Mouse (Mus musculus): Measurements from ENCODE around the gene Dohh. TPM values are rescaled to one million over a fixed set of nuclear protein-coding genes. Genes with fewer than 3 reads are reported as not detected.

Gene Dohh
- total and polyA plus RNA-seq, 3 experiments, result 78.2 to 131 (median 81.7) TPM

- dilution Hi-C loops (cut with MboI; ENCODE audit: extremely low pct_ligation_motif_present, extremely low pct_unique_long_range_greater_than_20kb, low sequenced_read_pairs) (no loop called here), in situ Hi-C loops (cut with MboI; ENCODE audit: low pct_ligation_motif_present, low pct_unique_long_range_greater_than_20kb, low sequenced_read_pairs) (loop anchor here (5.0 kb wide), 1 partner anchor 52 kb away; the partner anchor contains the start of genes Pip5k1c and Tjp3)
- TF ChIP-seq SMC3 (IDR thresholded peaks at IDR 0.05; ENCODE audit: low read depth, low read length) (peak; percentile 43; the same call in 1 of the 2 replicates), CTCF (conservative IDR thresholded peaks at IDR 0.05 in 1 of 2, IDR thresholded peaks at IDR 0.05 in 1 of 2; ENCODE audit: low read depth in 2 of 2, low read length in 2 of 2) (peak; percentile 13 to 63; a peak in 2 of 4 replicates), HCFC1 (IDR thresholded peaks at IDR 0.05; ENCODE audit: low read depth, low read length) (no peak), RAD21 (IDR thresholded peaks at IDR 0.05; ENCODE audit: low read depth, low read length) (peak; percentile 18; the same call in 1 of the 2 replicates), MEF2A (IDR thresholded peaks at IDR 0.05; ENCODE audit: borderline replicate concordance, low read depth, low read length) (no peak)
- Histone ChIP-seq H3K36me3 (replicated peaks in 1 of 2; ENCODE audit: control insufficient read depth in 1 of 2, insufficient read depth in 1 of 2, low read length in 1 of 2) (peaks cover 20 to 37% of the 10 kb centered on the region in 2 experiments), H3K4me1 (ENCODE audit: control insufficient read depth in 1 of 2, insufficient read depth in 2 of 2) (peaks cover 2 to 34% of the 10 kb centered on the region in 2 experiments; a peak in 2 of 4 replicates), H3K9ac (ENCODE audit: insufficient read depth, low read depth) (no peak overlapping the region), H3K4me3 (replicated peaks in 1 of 3; ENCODE audit: low read depth in 2 of 3, low read length in 2 of 3, poor library complexity in 1 of 3) (no peak overlapping the region), H3K27ac (ENCODE audit: insufficient read depth, low read depth) (no peak overlapping the region), H3K9me3 (replicated peaks; ENCODE audit: low read length) (no peaks in the 10 kb centered on the region), H3K79me2 (replicated peaks; ENCODE audit: control insufficient read depth, extremely low read depth, insufficient read depth, poor library complexity, severe bottlenecking) (no peaks in the 10 kb centered on the region), H3K4me2 (ENCODE audit: insufficient read depth, low read depth, poor library complexity, severe bottlenecking) (no peak overlapping the region), H3K27me3 (replicated peaks) (peaks cover 24% of the 10 kb centered on the region)
- DNase-seq (ENCODE audit: extremely low read depth), result no peak
Observed at GRCm38 (mm10) chr10:81344421-81345161, 39.6 kb upstream of the Dohh start.

- Histone ChIP-seq H3K9ac (ENCODE audit: insufficient read depth, low read depth) (no peak overlapping the region), H3K79me2 (replicated peaks; ENCODE audit: control insufficient read depth, extremely low read depth, insufficient read depth, poor library complexity, severe bottlenecking) (no peaks in the 10 kb centered on the region), H3K4me3 (replicated peaks in 1 of 3; ENCODE audit: low read depth in 2 of 3, low read length in 2 of 3, poor library complexity in 1 of 3) (no peak overlapping the region), H3K9me3 (replicated peaks; ENCODE audit: low read length) (no peaks in the 10 kb centered on the region), H3K36me3 (replicated peaks in 1 of 2; ENCODE audit: control insufficient read depth in 1 of 2, insufficient read depth in 1 of 2, low read length in 1 of 2) (peaks cover 20 to 37% of the 10 kb centered on the region in 2 experiments), H3K4me1 (ENCODE audit: control insufficient read depth in 1 of 2, insufficient read depth in 2 of 2) (peaks cover 2 to 37% of the 10 kb centered on the region in 2 experiments; a peak in 2 of 4 replicates), H3K27ac (ENCODE audit: insufficient read depth, low read depth) (no peak overlapping the region), H3K4me2 (ENCODE audit: insufficient read depth, low read depth, poor library complexity, severe bottlenecking) (no peak overlapping the region), H3K27me3 (replicated peaks) (peaks cover 24% of the 10 kb centered on the region)
- no peak for TF ChIP-seq MAX (IDR thresholded peaks at IDR 0.05; ENCODE audit: low read length)
- no peak for TF ChIP-seq ZKSCAN1 (IDR thresholded peaks at IDR 0.05; ENCODE audit: borderline replicate concordance, low read depth, low read length)
- TF ChIP-seq HCFC1 (IDR thresholded peaks at IDR 0.05; ENCODE audit: low read depth, low read length), result no peak
- no peak for TF ChIP-seq CHD1 (IDR thresholded peaks at IDR 0.05; ENCODE audit: low read depth, low read length)
- no peak for TF ChIP-seq POLR2AphosphoS2 (IDR thresholded peaks at IDR 0.05; ENCODE audit: low read depth, low read length)
- no peak for TF ChIP-seq CHD2 (IDR thresholded peaks at IDR 0.05; ENCODE audit: low read length)
- TF ChIP-seq GABPA (IDR thresholded peaks at IDR 0.05; ENCODE audit: insufficient replicate concordance, low read depth, low read length), result no peak
- TF ChIP-seq ZNF384 (IDR thresholded peaks at IDR 0.05; ENCODE audit: low read depth, low read length), result no peak
- TF ChIP-seq BHLHE40 (IDR thresholded peaks at IDR 0.05; ENCODE audit: low read depth, low read length), result no peak
- no peak for TF ChIP-seq RAD21 (IDR thresholded peaks at IDR 0.05; ENCODE audit: low read depth, low read length)
- TF ChIP-seq MAFK (IDR thresholded peaks at IDR 0.05; ENCODE audit: insufficient replicate concordance, low read length), result no peak
- TF ChIP-seq TBP (conservative IDR thresholded peaks at IDR 0.05; ENCODE audit: low read depth, low read length), result no peak
- TF ChIP-seq MXI1 (IDR thresholded peaks at IDR 0.05; ENCODE audit: low read depth, low read length), result no peak
- no peak for TF ChIP-seq USF1 (IDR thresholded peaks at IDR 0.05; ENCODE audit: low read depth, low read length)
- no peak for TF ChIP-seq PAX5 (IDR thresholded peaks at IDR 0.05; ENCODE audit: low read length)
- no peak for TF ChIP-seq NELFE (IDR thresholded peaks at IDR 0.05; ENCODE audit: low read depth, low read length)
- no peak for TF ChIP-seq IRF4 (IDR thresholded peaks at IDR 0.05; ENCODE audit: low read depth, low read length)
- no peak for TF ChIP-seq POLR2A (IDR thresholded peaks at IDR 0.05; ENCODE audit: low read depth, low read length)
- DNase-seq (ENCODE audit: extremely low read depth), result no peak
- in situ Hi-C loops (cut with MboI; ENCODE audit: low pct_ligation_motif_present, low pct_unique_long_range_greater_than_20kb, low sequenced_read_pairs) (no loop called here), dilution Hi-C loops (cut with MboI; ENCODE audit: extremely low pct_ligation_motif_present, extremely low pct_unique_long_range_greater_than_20kb, low sequenced_read_pairs) (no loop called here)
Observed at GRCm38 (mm10) chr10:81345162-81345534, 39.1 kb upstream of the Dohh start.

Data from CH12.LX (cell line).